Mouse (Mus musculus): ENCODE data around the gene Prkn.

Prkn gene

GRCm38 (mm10) chr17:11402225-11402875, 562.2 kb downstream of the Prkn start:
- no peak for DNase-seq (ENCODE audit: low spot score)

- no peak for DNase-seq (ENCODE audit: low spot score)
Observed at GRCm38 (mm10) chr17:11411414-11411813, 571.2 kb downstream of the Prkn start.

- no peak for DNase-seq (ENCODE audit: low spot score)
Observed at GRCm38 (mm10) chr17:11413688-11414087, 573.5 kb downstream of the Prkn start.

GRCm38 (mm10) chr17:11414288-11414687, 574.1 kb downstream of the Prkn start:
- DNase-seq (ENCODE audit: low spot score) = no peak

GRCm38 (mm10) chr17:11417150-11417549, 577.0 kb downstream of the Prkn start:
- no peak for DNase-seq (ENCODE audit: low spot score)

GRCm38 (mm10) chr17:11419484-11419883, 579.3 kb downstream of the Prkn start:
- no peak for DNase-seq (ENCODE audit: low spot score)

GRCm38 (mm10) chr17:11420839-11421238, 580.7 kb downstream of the Prkn start:
- DNase-seq (ENCODE audit: low spot score) = no peak

GRCm38 (mm10) chr17:11421264-11421940, 581.2 kb downstream of the Prkn start:
- no peak for DNase-seq (ENCODE audit: low spot score)

GRCm38 (mm10) chr17:11431323-11431722, 591.1 kb downstream of the Prkn start:
- DNase-seq (ENCODE audit: low spot score) = no peak

GRCm38 (mm10) chr17:11432593-11432992, 592.4 kb downstream of the Prkn start:
- no peak for DNase-seq (ENCODE audit: low spot score)

GRCm38 (mm10) chr17:11462721-11463120, 622.5 kb downstream of the Prkn start:
- DNase-seq (ENCODE audit: low spot score) = no peak

GRCm38 (mm10) chr17:11466095-11466494, 625.9 kb downstream of the Prkn start:
- no peak for DNase-seq (ENCODE audit: low spot score)

GRCm38 (mm10) chr17:11468624-11469023, 628.4 kb downstream of the Prkn start:
- DNase-seq (ENCODE audit: low spot score) = no peak

GRCm38 (mm10) chr17:11483032-11483431, 642.8 kb downstream of the Prkn start:
- no peak for DNase-seq (ENCODE audit: low spot score)

- no peak for DNase-seq (ENCODE audit: low spot score)
Observed at GRCm38 (mm10) chr17:11490051-11490450, 649.9 kb downstream of the Prkn start.

GRCm38 (mm10) chr17:11502556-11502955, 662.4 kb downstream of the Prkn start:
- no peak for DNase-seq (ENCODE audit: low spot score)

- DNase-seq (ENCODE audit: low spot score) = no peak
Observed at GRCm38 (mm10) chr17:11504496-11504895, 664.3 kb downstream of the Prkn start.

- no peak for DNase-seq (ENCODE audit: low spot score)
Observed at GRCm38 (mm10) chr17:11507082-11507481, 666.9 kb downstream of the Prkn start.

- DNase-seq (ENCODE audit: low spot score) = no peak
Observed at GRCm38 (mm10) chr17:11510081-11510480, 669.9 kb downstream of the Prkn start.

GRCm38 (mm10) chr17:11514032-11514761, 674.0 kb downstream of the Prkn start:
- DNase-seq (ENCODE audit: low spot score) = no peak

GRCm38 (mm10) chr17:11515619-11516018, 675.4 kb downstream of the Prkn start:
- no peak for DNase-seq (ENCODE audit: low spot score)

GRCm38 (mm10) chr17:11516165-11516564, 676.0 kb downstream of the Prkn start:
- DNase-seq (ENCODE audit: low spot score) = no peak

- DNase-seq (ENCODE audit: low spot score) = no peak
Observed at GRCm38 (mm10) chr17:11532066-11532465, 691.9 kb downstream of the Prkn start.
